Mouse (Mus musculus): ENCODE results near the gene Calm5.

GRCm38 (mm10) chr13:3805132-3805531 lies 48.8 kb upstream of the Calm5 start:
- no peak for TF ChIP-seq CTCF (conservative IDR thresholded peaks at IDR 0.05; ENCODE audit: insufficient read depth, insufficient read length, low read depth, low read length)
- TF ChIP-seq POLR2A (IDR thresholded peaks at IDR 0.05; ENCODE audit: low read depth, low read length): no peak

All from kidney, adult 2 months (tissue).